Mouse (Mus musculus) heart, postnatal 4 days (tissue): Measurements from ENCODE around the gene Bach2. TPM values are rescaled to one million over a fixed set of nuclear protein-coding genes. Genes with fewer than 3 reads are reported as not detected.
A peak's percentile ranks its signal among the peaks of the same experiment; 100 is the strongest.

ENCODE experiments used
- DNase-seq: peaks from one replicate; pipeline ENCODE4 v3.0.0; 2021
- total RNA-seq, 2 experiments: library from RNA; stranded (reverse); gene quantifications; 2 replicates each; pipeline ENCODE4 v1.2.3; 2021

Bach2 gene
- total RNA-seq, 2 experiments from 2014 or later: 23.9 to 24.5 TPM

DNA sequence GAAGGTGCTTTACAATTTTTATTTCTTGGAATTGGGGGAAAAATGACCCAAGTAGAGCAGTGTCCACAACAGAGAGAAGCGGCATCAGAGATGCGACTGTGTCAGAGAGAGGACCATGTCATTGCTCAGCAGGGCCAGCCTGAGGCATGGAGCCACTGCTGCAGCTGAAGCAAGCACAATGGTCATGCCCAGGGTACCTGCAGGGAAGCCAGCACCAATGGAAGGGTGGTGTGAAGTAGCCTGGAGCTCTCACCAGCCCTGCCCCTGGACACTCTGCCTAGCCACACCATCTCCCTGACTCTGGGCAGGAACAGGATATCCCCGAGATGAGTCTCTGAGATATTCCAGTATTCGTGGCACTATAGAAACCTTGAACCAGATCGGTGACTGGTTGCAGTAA is 121.9 kb downstream of the Bach2 start:
- DNase-seq: no peak

DNA sequence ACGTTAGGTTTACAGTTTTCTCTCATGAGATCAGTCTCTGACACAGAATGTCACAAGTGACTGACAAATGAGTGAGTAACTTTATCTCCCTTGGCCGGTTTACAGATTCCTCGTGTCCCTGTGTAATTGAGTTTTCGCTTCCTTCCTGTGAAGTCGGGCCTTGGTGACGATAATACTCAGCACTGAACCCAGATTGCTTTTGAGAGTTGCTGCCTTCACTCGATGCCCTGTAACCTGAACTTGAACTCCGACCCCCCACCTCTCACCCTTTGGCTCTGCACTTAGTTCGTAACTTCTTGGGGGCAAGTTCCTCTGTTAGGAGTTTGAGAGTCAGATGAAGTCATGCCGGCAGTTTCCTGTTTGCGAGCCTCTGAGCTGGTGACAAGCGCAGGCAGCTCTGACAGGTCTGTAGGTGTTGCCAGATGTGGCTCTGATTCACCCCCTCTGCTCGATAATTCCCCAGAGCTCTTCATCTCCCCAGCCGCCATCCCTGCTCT is 124.9 kb downstream of the Bach2 start:
- peak; percentile 59 for DNase-seq

DNA sequence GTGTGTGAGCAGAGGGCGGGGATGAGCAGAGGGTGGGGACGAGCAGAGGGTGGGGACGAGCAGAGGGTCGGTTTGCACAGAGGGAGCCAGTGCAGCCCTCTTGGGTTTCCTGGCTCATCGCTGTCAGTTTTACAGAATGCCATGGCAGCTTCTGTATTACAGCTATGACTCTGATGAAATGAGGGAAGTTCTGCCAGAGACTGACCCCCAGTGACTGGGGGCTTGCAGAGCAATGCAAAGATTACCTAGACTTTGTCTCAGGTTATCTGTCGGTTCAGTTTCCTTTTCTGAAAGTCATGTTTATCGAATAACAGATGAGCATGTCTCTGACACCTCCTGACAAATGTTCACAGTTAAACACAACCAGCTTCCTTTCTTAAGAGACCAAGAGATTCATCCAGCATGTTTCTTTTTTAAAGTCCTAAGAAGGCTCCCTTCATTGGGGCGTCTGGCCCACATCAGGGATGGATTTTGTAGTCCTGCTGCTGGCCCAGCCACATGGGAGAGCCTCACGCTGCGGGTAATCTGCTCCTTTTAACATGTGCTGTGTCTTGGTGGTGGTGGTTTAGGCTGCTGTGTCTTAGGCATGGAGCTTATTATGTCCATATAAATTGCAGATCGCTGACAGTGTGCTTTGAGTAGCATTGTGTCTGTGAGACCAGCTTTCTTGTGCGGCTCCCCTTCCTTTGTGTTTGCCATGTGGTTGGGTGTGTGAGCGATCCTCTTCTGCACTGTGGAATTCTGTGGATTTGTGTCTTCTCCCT is 126.7 kb downstream of the Bach2 start:
- DNase-seq: no peak

DNA sequence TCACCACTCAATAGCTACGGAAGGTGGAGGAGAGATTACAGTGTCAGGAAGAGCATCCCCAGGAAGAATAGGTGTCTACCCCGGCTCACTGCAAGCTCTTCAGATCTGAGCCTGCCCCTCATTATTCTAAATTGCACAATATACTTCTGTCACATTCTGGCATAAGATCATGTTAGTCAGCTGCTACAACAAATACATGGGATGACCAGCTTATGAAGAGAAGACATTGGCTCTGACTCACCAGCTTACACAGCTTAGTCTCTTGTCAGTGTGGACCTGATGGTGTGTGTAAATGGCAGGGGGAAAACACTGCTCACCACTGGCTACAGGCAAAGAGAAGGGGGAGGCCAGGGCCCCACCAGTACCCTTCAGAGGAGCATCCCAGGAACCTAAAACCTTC is 127.6 kb downstream of the Bach2 start:
- DNase-seq: no peak

GRCm38 (mm10) chr4:32368345-32368744 is 129.7 kb downstream of the Bach2 start:
- no peak for DNase-seq

DNA sequence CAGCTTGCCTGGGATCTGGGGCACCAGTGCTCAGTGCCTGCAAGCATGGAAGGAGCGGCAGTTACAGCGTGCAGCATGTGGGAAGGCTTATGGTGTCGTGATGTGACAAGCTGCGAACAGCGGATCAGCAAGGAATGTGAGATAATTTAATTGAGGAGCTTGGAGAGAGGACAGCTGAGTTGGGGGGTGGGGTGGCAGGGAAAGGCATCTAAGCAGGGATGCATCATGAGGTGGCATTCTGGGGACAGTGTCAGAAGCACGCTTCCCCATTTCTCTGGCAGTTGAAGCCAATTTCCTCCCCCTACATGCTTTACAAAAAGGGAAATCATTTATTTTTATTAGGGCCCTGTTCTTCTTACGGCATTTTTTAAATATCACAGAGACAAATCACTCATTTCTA is 134.5 kb downstream of the Bach2 start:
- DNase-seq: no peak

DNA sequence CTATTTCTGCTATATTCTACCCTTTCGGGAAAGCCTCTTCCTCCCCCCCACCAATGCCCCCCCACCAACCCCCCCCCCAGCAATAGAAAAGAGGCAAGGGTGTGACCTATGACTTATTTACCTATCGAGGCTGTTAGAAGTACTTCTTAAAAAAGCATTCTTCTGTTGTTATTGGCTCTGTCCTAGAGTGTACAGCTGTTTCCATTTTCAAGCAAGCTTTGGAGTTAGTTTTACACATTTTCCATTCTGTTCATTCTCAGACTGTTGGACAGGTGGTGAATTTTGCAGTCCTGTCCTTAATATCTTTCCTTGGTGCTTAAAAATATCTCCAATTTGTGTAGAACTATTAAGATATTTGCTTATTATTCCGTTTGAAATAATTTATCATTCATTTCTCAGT is 134.9 kb downstream of the Bach2 start:
- no peak for DNase-seq

- DNase-seq: no peak
These were observed 136.4 kb downstream of the Bach2 start for GRCm38 (mm10) chr4:32374751-32375582.

DNA sequence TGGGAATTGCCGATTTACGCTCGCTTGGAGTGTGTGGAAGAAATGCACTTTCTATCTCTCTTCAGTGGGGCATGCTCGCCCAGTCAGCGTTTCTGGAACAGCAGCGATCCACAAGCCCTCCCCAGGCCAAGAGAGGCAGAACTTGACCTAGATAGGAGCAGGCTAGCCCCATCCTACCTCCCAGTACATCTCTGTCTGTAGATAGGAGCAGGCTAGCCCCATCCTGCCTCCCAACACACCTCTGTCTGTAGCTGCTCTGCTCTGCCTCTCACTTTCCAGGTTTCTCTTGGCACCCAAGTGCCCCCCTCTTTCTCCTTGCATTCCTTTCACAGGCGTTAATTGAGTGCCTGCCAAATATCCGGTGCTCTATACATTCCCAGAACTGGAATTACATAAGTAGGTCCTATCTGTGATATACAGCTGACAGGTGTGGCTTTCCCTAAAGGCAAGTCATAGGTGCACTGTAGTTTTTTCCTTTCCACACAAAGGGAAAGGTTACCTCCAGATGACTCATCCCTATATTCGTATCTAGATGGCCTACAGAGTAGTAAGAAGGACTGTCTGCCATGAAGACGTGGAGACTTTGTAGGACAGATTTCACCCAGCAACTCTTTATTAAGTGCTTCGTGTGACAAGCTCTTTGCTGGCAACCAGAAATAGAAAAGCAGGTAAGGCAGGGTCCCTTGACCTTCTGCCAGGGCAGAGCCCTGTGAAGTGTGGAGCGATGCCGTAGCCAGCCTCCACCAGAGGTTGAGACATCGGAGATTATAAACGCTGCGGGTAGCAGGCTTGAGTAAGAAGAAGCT is 137.3 kb downstream of the Bach2 start:
- no peak for DNase-seq

DNA sequence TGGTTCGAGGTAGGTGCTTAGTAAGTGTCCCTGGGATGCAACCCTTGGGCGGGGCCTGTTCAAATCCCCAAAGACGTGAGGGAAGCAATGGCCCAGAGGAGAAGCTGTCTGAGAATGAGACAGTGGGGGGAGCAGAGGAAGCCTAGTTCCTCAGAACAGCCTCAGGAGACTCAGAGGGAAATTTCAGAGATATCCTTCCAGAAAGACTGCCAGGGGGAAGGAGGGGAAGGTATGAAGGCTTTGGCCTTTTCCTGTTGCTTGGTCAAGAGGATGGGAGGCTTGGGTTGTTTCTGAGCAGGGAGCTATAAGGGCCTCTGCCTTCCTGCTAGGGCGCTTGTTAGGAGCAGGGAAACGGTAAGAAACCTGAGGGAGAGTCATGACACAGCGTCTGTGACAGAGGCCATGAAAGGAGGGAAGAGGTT is 137.9 kb downstream of the Bach2 start:
- DNase-seq: peak; percentile 28

DNA sequence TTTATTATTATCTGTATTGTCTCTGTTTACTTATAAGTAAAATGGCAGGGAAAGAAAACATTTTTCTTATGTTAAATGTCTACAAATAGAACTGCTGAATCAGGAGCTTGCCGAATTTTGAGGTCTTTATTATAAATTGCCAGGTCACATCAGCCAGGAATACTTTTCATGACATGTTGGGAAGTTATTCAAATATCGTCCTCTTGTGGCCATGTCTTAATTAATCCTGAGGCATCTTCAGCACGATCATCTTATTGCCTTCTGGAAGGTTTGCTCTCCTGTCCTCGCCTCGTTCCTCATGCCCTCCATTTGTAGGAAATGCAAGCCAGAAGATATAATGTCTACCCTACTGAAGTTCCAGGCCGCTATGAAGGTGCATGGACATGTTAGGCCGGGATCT is 140.5 kb downstream of the Bach2 start:
- DNase-seq: no peak

DNA sequence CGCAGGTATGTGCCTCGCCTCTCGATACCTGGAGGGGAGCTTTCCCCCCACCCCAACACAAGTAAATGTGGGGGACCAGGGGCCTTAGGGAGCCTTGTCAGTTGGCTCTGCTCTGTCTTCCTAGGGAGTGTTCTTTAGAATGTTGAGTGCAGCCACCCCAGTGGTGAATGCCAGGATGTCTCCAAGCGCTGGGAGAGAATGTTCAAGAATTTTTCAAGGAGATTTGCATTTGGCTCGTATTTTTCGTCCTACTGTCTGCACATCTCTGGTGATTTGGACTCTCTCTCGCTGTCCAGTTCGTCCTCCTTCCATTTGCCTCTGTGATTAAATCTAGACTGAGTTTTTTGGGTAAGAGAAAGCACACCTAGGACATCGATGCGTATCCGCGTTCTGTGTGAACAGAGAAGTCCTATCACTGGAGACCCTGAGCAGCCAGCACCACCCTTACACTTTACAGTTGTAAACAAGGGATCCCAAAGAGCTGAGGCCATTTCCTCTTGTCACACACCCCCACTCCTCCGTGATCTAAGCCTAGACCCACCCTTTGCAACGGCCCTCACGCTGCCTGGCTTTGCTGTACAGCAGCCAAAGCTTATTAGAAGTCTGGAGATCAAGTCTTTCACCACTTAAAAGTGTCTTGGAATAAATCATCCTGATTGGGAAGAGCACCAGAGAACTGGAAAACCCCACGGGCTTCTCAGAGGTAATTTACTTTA is 143.2 kb downstream of the Bach2 start:
- no peak for DNase-seq

DNA sequence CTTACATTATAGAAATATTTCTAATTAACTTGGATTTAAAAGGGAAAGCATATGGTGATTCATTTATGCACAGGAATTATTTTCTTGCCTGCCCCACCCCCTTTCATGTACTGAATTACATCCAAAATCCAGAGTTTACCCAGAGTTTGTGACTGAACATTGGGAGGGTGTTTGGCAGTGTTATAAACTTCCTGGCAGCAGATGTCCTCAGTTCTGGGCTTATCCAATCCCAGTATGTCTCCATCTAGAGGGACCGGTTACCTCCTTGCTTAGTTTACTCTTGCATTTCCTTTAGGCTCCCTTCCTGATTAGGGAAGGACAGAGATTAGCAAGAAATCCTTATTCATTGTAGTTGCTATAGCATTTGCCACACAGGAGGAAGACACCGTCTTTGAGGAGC is 146.5 kb downstream of the Bach2 start:
- DNase-seq: no peak

DNA sequence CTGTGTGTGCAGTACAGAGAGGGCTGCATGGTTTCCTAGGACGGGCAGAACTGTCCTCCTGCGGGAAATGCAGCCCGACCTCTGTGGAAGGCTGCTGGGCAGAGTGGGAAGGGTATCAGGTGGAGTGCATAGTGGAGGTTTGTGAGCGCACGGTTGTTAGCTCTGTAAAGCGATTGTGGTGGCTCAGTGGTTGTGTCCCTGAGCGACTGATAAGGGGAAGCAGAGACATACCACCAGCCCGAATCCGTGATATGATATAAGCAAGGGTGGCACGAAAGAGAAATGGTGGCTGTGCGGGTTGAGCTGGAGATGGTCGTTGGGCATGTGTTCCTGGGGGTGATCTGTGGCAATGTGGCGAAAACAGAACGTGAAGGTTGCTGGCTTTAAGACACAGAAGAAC is 147.0 kb downstream of the Bach2 start:
- no peak for DNase-seq

- peak; percentile 44 for DNase-seq
These were observed 147.7 kb downstream of the Bach2 start for GRCm38 (mm10) chr4:32386346-32386745.

GRCm38 (mm10) chr4:32386931-32387330 is 148.3 kb downstream of the Bach2 start:
- DNase-seq: no peak

GRCm38 (mm10) chr4:32387479-32388240 is 149.1 kb downstream of the Bach2 start:
- peak; percentile 78 for DNase-seq

DNA sequence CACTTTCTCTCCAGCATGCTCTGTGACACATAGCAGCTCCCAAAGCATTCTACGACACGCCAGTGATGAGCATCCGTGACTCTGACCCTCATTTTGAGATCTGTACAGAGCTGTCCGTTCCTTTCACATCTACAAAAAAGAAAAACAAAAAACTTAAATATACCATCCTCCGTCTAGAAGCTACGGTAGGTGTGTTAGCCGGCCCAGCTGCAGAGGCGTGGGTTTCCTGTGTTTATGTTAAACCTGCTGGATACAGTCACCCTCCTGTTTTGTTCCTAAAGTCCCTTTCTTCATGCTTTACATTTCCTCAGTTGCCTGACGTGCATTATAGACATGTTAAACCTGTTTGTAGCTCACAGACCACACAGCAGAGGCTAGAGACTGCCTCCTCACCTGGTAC is 150.0 kb downstream of the Bach2 start:
- DNase-seq: no peak

- no peak for DNase-seq
These were observed 150.7 kb downstream of the Bach2 start for GRCm38 (mm10) chr4:32389107-32389800.

GRCm38 (mm10) chr4:32391260-32391659 is 152.7 kb downstream of the Bach2 start:
- DNase-seq: no peak

DNA sequence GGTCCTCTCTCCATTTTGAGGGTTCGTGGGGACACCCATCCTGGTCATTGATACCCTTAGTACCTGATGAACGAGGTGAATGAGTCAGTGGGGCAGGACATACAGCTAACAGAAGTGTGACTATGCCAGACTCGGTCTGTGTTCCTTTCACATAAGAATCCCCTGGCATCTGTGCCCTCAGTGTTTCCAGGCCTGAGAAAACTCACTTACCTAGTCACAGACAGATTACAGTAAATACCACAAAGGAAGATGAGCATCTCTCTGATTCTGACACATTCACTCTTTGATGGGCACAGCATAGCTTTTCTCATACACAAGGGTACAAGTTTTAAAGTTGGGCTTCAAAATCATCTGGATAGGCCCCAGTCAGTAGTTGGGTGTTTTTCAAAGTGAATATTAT is 154.6 kb downstream of the Bach2 start:
- no peak for DNase-seq
